Mouse (Mus musculus) kidney, embryonic 16.5 days (tissue): ENCODE data around the gene Cntln. TPM values are rescaled to one million over a fixed set of nuclear protein-coding genes. Genes with fewer than 3 reads are reported as not detected.

Experiments used
- ATAC-seq: fragments of 200-750 bp; cut with Nextera tagmentation; 2 replicates; pipeline ENCODE4 v1.8.0; 2017; ENCODE audit warnings: moderate TSS enrichment; ENCODE audit not compliant: low FRiP score, low TSS enrichment
- H3K27ac ChIP-seq: fragments of 300-500 bp; sonication (generic); 2 replicates; pipeline ENCODE4 v1.5.1; 2014; ENCODE audit warnings: low read length
- H3K27me3 ChIP-seq: fragments of 300-500 bp; sonication (generic); 2 replicates; pipeline ENCODE4 v1.6.1; 2014; ENCODE audit warnings: low read length, control low read depth, mixed read lengths; ENCODE audit not compliant: insufficient read depth
- H3K36me3 ChIP-seq: fragments of 300-500 bp; sonication (generic); 2 replicates; pipeline ENCODE4 v1.6.1; 2014; ENCODE audit warnings: low read length, control low read depth, mixed read lengths; ENCODE audit not compliant: insufficient read depth
- H3K4me1 ChIP-seq: fragments of 300-500 bp; sonication (generic); 2 replicates; pipeline ENCODE4 v1.6.1; 2014; ENCODE audit warnings: low read length, control low read depth, mixed read lengths; ENCODE audit not compliant: insufficient read depth
- H3K4me2 ChIP-seq: fragments of 300-500 bp; sonication (generic); replicated peaks from 2 replicates; pipeline ENCODE4 v1.6.1; 2014; ENCODE audit warnings: low read depth, low read length
- H3K4me3 ChIP-seq: fragments of 300-500 bp; sonication (generic); 2 replicates; pipeline ENCODE4 v1.5.1; 2014; ENCODE audit warnings: mild to moderate bottlenecking, low read length
- H3K9ac ChIP-seq: fragments of 300-500 bp; sonication (generic); replicated peaks from 2 replicates; pipeline ENCODE4 v1.6.1; 2014; ENCODE audit warnings: low read length
- H3K9me3 ChIP-seq: fragments of 300-500 bp; sonication (generic); 2 replicates; pipeline ENCODE4 v1.6.1; 2016; ENCODE audit warnings: low read length, control low read depth
- WGBS: fragments of 180-500 bp; shearing (Covaris S2); extraction: QIAGEN DNeasy Blood & Tissue Kit; methylation state at CpG from one replicate; pipeline ENCODE4 v1.1.7; 2014; 5-methylcytosine and 5-hydroxymethylcytosine counted together
- polyA plus RNA-seq: library from polyadenylated mRNA; unstranded; fragments of >200 nt; fragmentation: Nextera tagmentation; extraction: Ambion mirVana; gene quantifications from 2 replicates; pipeline ENCODE4 v1.2.1, GENCODE M21; 2015

Gene Cntln
- polyA plus RNA-seq, 1 experiment from 2014 or later: 9.1 TPM

DNA sequence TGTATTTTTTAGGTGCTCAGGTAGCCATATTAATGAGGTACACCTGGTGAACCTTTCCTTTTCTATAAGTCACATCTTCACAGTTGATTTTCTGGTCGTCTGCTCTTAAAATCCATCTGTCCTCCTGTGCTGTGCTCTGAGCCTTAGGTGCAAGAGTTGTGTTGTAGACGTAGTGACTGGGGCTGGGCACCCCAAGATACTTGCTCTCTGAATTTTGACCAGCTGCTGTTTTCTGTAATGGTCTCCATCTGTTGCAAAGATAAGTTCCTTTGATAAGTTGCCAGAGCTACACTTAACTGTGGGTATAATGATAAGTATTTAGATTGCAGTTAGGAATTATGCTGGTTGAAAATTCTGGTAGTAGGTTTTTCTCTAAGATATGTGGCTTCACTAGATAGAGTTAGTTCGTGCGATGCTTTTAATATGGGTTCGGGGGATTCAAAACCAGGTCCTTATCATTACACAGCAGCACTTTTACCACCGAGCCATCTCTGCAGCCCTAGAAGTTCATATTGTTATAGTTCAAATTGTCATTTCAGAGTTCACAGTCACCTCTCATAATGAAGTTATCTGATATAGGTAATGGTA is 50.3 kb downstream of the Cntln start:
- Histone ChIP-seq H3K9me3 (peaks cover 6% of the 10 kb centered on the region), H3K27me3 (no peaks in the 10 kb centered on the region), H3K4me3 (no peak overlapping the region), H3K36me3 (0 out of 2 replicates have a peak, but pooled peaks cover 5% of the 10 kb centered on the region), H3K4me1 (no peaks in the 10 kb centered on the region), H3K9ac (no peak overlapping the region), H3K27ac (no peak overlapping the region), H3K4me2 (no peak overlapping the region)
- 89% methylated on average over 6 of the region's 6 CpGs for WGBS
- no peak for ATAC-seq

DNA sequence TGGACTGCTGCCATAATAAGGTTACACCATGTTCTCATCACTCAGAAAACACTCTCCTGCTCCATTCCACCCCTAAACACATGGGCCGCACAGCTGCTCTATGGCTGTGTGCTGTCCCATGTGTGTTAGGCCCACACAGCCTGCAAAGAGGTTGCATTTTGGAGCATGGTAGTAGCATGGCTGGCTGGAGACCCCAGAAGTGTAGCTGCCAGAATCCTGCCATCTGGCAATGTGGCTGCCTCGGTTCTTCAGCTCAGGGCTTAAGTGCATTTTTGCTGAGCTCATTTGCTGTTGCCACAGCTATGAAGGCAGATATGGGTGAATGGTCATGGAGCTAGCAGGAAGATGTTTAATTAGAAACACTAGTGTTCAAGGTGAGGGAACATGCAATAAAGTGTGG is 58.0 kb downstream of the Cntln start:
- no peak for ATAC-seq
- Histone ChIP-seq H3K27ac (no peak overlapping the region), H3K9ac (no peak overlapping the region), H3K36me3 (no peaks in the 10 kb centered on the region), H3K4me2 (no peak overlapping the region), H3K27me3 (no peaks in the 10 kb centered on the region), H3K9me3 (no peaks in the 10 kb centered on the region), H3K4me1 (0 out of 2 replicates have a peak, but pooled peaks cover 4% of the 10 kb centered on the region), H3K4me3 (no peak overlapping the region)
- 64% methylated on average over 2 of the region's 2 CpGs for WGBS

DNA sequence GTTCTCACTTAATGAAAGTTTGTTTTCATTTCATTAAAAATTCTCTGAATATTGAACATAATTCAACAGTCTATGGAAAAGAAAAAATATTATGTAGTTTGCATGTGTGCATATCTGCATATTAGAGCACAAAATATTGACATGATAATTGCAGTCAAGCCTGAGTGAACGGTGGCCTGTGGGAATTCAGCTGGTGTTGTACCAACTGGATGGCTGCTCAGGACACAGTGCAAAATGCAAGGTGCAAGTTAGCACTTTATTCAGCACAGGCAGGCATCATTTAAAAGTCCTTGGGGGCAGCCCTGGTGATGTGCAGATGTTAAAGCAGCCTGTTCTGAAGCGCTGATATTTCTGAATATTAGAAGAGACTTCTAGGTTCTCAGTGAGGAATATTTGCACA is 58.5 kb downstream of the Cntln start:
- H3K4me2 ChIP-seq: no peak overlapping the region
- 76% methylated on average over 2 of the region's 2 CpGs for WGBS
- no peak overlapping the region for H3K4me3 ChIP-seq
- H3K27me3 ChIP-seq: no peaks in the 10 kb centered on the region
- H3K27ac ChIP-seq: no peak overlapping the region
- H3K4me1 ChIP-seq: 0 out of 2 replicates have a peak, but pooled peaks cover 4% of the 10 kb centered on the region
- no peaks in the 10 kb centered on the region for H3K36me3 ChIP-seq
- H3K9ac ChIP-seq: no peak overlapping the region
- no peaks in the 10 kb centered on the region for H3K9me3 ChIP-seq
- no peak for ATAC-seq

DNA sequence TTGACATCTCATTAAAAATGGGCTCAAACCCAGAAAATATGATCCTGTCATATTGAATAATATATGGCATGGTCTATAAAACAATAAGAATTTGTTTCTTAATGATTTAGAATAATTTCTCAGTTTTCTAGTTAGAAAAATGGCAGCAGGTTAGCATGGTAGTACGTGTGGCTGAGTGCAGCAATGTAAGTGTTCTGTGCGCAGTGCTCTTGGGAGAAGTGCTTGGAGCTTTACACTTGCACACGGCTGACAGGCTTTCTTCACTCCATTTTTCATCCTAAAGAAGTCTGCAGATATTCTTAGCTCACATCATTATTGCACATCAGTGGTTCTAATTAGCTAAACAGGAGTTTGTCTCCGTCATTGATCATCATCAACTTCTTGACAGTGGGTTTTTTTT is 60.0 kb downstream of the Cntln start:
- Histone ChIP-seq H3K4me1 (0 out of 2 replicates have a peak, but pooled peaks cover 4% of the 10 kb centered on the region), H3K9ac (no peak overlapping the region), H3K27ac (no peak overlapping the region), H3K4me3 (no peak overlapping the region), H3K9me3 (no peaks in the 10 kb centered on the region), H3K27me3 (no peaks in the 10 kb centered on the region), H3K4me2 (no peak overlapping the region), H3K36me3 (no peaks in the 10 kb centered on the region)
- ATAC-seq: no peak
- WGBS: 87% methylated on average over 4 of the region's 4 CpGs

DNA sequence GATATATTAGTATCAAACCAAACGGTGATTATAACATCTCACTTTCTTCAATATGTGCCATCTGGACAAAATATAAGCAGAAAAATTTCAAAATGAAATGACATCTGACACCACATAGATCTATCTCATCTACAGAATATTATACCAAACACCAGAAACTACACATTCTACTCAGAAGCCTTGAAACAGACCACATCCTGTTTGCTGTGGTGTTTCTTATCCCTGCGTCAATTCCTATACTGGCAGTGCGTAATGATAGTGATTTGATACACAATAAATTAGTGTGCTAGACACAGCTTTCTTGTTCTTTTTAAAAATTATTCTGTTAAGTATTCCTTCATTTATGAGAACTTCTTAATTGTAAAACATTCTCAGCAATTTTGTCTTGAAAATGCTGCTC is 62.3 kb downstream of the Cntln start:
- Histone ChIP-seq H3K4me3 (no peak overlapping the region), H3K4me1 (no peaks in the 10 kb centered on the region), H3K9ac (no peak overlapping the region), H3K4me2 (no peak overlapping the region), H3K9me3 (no peaks in the 10 kb centered on the region), H3K27ac (no peak overlapping the region), H3K36me3 (no peaks in the 10 kb centered on the region), H3K27me3 (no peaks in the 10 kb centered on the region)
- no peak for ATAC-seq
- 86% methylated on average over 3 of the region's 3 CpGs for WGBS

DNA sequence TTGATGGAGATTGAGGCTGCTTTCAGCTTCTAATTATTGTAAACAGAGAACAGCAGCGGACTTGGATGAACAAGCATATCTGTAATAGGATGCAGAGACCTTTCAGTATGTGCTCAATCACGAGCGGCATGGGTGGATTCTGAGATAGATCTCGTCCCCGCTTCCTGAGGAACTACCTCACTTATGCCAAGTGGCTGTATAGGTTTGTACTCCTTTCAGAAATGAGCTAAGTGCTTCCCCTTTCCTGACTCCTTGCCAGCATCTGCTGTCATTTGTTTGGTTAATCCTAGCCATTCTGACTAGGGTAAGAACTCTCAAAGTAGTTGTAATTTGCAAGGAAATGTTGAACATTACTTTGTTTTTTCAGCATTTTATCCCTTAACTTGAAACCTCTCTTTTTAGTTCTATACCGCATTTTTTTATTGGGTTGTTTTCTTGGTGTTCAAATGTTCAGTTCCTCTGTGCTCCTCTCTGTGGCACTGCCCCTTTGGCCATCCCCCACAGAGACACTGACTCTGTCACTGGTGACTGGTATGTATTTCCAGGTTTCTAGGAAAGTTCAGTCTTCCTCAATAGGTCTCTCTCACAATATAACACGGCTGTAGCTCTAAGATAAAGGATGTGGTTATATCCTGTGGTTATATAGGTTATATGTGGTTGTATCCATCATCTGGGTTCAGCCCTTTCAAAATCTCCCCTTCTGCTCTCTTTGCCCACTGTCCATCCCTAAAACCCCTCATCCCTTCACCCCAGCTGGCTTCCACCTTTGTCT is 93.0 kb downstream of the Cntln start:
- Histone ChIP-seq H3K4me3 (no peak overlapping the region), H3K9ac (no peak overlapping the region), H3K4me1 (no peaks in the 10 kb centered on the region), H3K27ac (no peak overlapping the region), H3K9me3 (no peaks in the 10 kb centered on the region), H3K27me3 (no peaks in the 10 kb centered on the region), H3K36me3 (no peaks in the 10 kb centered on the region), H3K4me2 (no peak overlapping the region)
- WGBS: 79% methylated on average over 7 of the region's 7 CpGs
- ATAC-seq: no peak

DNA sequence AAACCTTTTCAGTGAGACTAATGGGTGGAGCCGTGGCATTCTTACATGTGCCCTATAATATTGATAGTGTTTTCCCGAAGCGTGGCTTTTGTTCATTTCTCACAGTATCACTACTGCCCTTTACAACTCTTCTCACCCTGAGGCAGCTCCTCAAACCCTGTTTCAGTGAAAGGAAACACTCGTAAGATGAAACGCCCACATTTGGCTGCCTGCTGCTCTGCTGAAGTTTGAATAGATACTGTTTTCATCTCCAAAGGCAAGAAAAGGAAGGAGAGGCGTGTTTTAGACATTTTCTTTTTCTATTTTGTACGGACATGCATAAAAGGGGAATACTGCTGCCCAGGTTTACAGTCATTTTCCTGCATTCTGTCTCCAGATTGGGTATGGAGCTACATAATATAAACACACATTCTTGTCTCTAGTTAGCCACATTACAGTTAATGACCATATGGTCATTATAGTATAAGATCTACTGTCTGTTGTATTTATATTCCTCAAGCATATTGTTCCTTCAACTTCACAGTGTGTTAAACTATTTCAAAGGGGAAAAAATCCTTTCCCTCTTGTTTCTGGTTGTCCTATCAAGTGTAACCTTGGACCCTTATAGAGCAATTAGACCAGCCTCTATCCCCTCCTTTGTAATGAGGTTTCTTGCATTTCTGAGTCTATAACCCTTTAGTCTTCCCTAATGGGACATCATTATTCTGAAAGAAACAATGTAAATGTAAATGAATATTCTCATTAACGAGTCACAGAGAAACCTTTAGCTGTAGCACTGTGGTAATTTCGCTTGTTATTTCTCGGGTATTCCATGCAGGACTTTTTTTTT is 111.6 kb downstream of the Cntln start:
- Histone ChIP-seq H3K4me2 (no peak overlapping the region), H3K27me3 (no peaks in the 10 kb centered on the region), H3K36me3 (no peaks in the 10 kb centered on the region; the same call in 1 of the 2 replicates), H3K27ac (no peak overlapping the region), H3K4me3 (no peak overlapping the region), H3K9ac (no peak overlapping the region), H3K4me1 (no peaks in the 10 kb centered on the region), H3K9me3 (no peaks in the 10 kb centered on the region)
- ATAC-seq: no peak
- 80% methylated on average over 10 of the region's 10 CpGs for WGBS

DNA sequence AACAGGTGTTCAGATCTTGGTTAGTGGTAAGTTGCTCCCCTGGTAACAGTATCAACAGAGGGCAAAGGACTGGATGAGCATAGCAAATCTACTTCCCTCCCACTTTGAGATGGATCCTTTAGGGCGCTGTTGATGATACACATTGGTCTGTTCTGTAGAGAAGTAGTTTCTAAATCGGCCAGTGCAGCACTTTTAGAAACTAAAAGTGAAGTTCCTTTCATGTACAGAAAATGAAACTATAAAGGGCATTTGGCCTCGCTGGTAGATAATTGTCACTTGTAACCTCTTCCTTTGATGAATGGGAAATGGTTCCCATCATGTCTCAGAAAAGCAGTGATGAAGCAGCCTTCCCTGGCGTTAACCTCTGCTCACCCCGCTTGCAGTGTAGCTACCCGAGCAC is 121.5 kb downstream of the Cntln start:
- no peaks in the 10 kb centered on the region for H3K27me3 ChIP-seq
- H3K27ac ChIP-seq: no peak overlapping the region
- 74% methylated on average over 6 of the region's 6 CpGs for WGBS
- H3K4me1 ChIP-seq: no peaks in the 10 kb centered on the region
- no peaks in the 10 kb centered on the region for H3K9me3 ChIP-seq
- ATAC-seq: no peak
- H3K9ac ChIP-seq: no peak overlapping the region
- H3K4me2 ChIP-seq: no peak overlapping the region
- no peak overlapping the region for H3K4me3 ChIP-seq
- no peaks in the 10 kb centered on the region for H3K36me3 ChIP-seq

DNA sequence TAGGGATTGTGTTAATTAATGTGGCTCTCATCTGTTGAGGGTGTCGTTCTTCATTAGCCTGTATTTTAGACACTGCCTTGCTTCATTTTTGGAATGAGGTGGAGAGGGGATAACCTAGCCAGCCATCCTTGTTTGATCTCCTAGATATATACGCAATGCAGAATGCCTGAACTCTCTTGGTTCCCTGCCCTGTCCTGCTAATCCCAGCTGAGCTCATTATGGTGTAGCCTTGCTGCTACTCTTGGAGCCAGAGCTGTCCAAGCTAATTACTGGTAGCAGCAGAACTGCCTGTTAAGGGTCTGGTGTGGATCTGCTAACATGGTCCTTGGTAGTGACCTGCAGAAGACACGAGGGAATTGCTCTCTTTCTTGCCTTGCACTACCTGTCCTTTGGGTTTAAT is 122.7 kb downstream of the Cntln start:
- H3K9ac ChIP-seq: no peak overlapping the region
- no peak overlapping the region for H3K27ac ChIP-seq
- no peaks in the 10 kb centered on the region for H3K9me3 ChIP-seq
- H3K4me1 ChIP-seq: no peaks in the 10 kb centered on the region
- H3K4me2 ChIP-seq: no peak overlapping the region
- WGBS: 89% methylated on average over 3 of the region's 3 CpGs
- H3K27me3 ChIP-seq: no peaks in the 10 kb centered on the region
- no peak for ATAC-seq
- no peak overlapping the region for H3K4me3 ChIP-seq
- no peaks in the 10 kb centered on the region for H3K36me3 ChIP-seq

DNA sequence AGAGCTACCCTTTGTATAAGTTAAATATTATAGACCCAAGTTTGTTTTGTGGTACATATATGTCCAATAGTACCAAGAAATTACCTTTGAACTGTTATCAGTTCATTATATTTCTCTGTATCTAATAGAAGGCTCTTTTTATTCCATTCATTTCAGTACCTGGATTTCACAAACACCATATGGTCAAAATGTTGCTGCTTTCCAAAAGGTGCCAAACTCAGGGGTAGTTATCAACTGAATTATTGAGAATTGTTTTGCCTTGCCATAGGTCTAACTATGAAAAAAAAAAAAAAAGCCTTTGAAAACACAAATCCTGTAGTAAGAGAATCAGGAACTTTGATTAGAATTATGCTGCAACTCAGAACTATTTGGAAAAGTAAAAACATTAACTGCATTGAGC is 126.7 kb downstream of the Cntln start:
- no peak overlapping the region for H3K4me2 ChIP-seq
- H3K36me3 ChIP-seq: no peaks in the 10 kb centered on the region
- H3K9ac ChIP-seq: no peak overlapping the region
- H3K9me3 ChIP-seq: no peaks in the 10 kb centered on the region
- no peaks in the 10 kb centered on the region for H3K4me1 ChIP-seq
- no peaks in the 10 kb centered on the region for H3K27me3 ChIP-seq
- no peak overlapping the region for H3K27ac ChIP-seq
- H3K4me3 ChIP-seq: no peak overlapping the region
- ATAC-seq: no peak
